Mouse (Mus musculus): ENCODE measurements around the gene Gm12789. TPM values are rescaled to one million over a fixed set of nuclear protein-coding genes. Genes with fewer than 3 reads are reported as not detected.

Gm12789 gene
- polyA plus RNA-seq (2012; ENCODE audit: low replicate concordance), result not detected in 2 replicates

GRCm38 (mm10) chr4:101986326-101986725 is at the start of gene Gm12789:
Gm12789 (plus strand) TSS chr4:101986626.

GRCm38 (mm10) chr4:101940107-101940506 is 46.3 kb upstream of the Gm12789 start, which contains the start of gene Gm12794:
Gm12794 (plus strand) TSS chr4:101940407.

GRCm38 (mm10) chr4:101980949-101981348 is 5.5 kb upstream of the Gm12789 start, which contains the start of gene Gm12790:
Gm12790 (minus strand) TSS chr4:101981049.

Other genes with a start within 250 kb of the Gm12789 start
- gene B020004J07Rik, start 142.6 kb upstream of the Gm12789 start, polyA plus RNA-seq (2012; ENCODE audit: low replicate concordance), result not detected in 2 replicates
- gene C130073F10Rik, start 92.8 kb upstream of the Gm12789 start, polyA plus RNA-seq (2012; ENCODE audit: low replicate concordance), result not detected in 2 replicates
- not detected in 2 replicates for gene Gm12800, start 77.5 kb upstream of the Gm12789 start, polyA plus RNA-seq (2012; ENCODE audit: low replicate concordance)
- gene Gm12794, start 46.2 kb upstream of the Gm12789 start, polyA plus RNA-seq (2012; ENCODE audit: low replicate concordance), result not detected in 2 replicates
- gene Gm12790, start 5.6 kb upstream of the Gm12789 start, polyA plus RNA-seq (2012; ENCODE audit: low replicate concordance), result not detected in 2 replicates
- gene Pde4b, start 100.9 kb downstream of the Gm12789 start, polyA plus RNA-seq (2012; ENCODE audit: low replicate concordance), result 20.4 and 21.9 TPM in 2 replicates

All from hematopoietic multipotent progenitor cell, adult 10-12 weeks (in vitro differentiated cells).